Mouse (Mus musculus): Measurements from ENCODE around the gene Hagh. TPM values are rescaled to one million over a fixed set of nuclear protein-coding genes. Genes with fewer than 3 reads are reported as not detected.

The Hagh gene
- polyA plus RNA-seq, 1 experiment from 2014 or later: 104 TPM

DNA sequence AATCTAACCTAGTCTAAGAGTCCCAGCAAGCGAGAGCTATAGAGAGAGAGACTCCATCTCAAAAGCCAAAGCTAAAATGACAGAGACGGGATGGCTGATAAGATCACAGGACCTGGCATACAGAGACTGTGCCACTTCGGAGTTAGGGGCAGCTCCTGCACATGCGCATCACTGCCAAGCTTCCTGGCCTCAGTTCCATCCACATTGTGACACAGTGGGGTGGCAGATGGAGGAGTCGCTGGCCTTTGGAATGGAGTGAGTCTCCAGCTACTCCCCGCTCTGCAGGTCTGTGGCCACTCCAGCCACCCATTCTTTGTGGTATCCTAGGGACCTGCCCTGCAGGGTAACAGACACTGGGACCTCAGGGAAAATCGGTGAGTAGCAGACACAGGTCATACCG, 25.8 kb downstream of the Hagh start, which contains the start of gene Igfals:
Gene Igfals (plus strand): TSS at position 222 of the 400 bp plus-strand sequence.
- ATAC-seq: no peak
- Histone ChIP-seq H3K27me3 (replicated peaks; ENCODE audit: control insufficient read depth, insufficient read depth, low read length) (no peaks in the 10 kb centered on the region), H3K9me3 (ENCODE audit: control insufficient read depth) (no peaks in the 10 kb centered on the region), H3K27ac (ENCODE audit: low read depth, low read length) (no peak within 1 kb of the TSS), H3K4me1 (replicated peaks; ENCODE audit: control insufficient read depth, insufficient read depth, low read length) (no peaks in the 10 kb centered on the region), H3K36me3 (ENCODE audit: control insufficient read depth, insufficient read depth) (peaks cover 58% of the 10 kb centered on the region), H3K4me3 (ENCODE audit: low read depth, low read length) (no peak within 1 kb of the TSS), H3K9ac (ENCODE audit: low read depth, low read length) (no peak within 1 kb of the TSS), H3K4me2 (replicated peaks; ENCODE audit: low read depth) (no peak within 1 kb of the TSS)
- WGBS: 89% methylated on average over 8 of the region's 8 CpGs
- TF ChIP-seq CTCF (IDR thresholded peaks at IDR 0.05; ENCODE audit: low read depth): no peak

DNA sequence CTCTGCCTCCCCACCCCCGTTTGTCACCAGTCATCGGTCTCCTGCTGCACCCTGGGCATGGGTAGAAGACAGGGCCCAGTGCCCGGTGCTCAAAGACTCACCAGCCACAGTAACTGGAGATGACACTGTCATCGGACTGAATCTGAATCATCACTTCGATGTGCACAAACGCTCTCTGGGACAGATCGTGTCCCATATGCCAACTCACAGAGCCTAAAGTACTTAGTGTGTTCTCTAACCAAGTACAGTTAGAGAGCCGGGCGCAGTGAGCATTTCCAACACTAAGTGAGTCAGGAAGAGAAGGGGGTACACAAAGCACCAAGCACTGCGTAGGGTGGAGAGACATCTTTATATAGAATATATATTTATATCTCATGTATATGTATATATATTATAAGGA, 28.0 kb downstream of the Hagh start:
- 93% methylated on average over 10 of the region's 10 CpGs for WGBS
- ATAC-seq: no peak

DNA sequence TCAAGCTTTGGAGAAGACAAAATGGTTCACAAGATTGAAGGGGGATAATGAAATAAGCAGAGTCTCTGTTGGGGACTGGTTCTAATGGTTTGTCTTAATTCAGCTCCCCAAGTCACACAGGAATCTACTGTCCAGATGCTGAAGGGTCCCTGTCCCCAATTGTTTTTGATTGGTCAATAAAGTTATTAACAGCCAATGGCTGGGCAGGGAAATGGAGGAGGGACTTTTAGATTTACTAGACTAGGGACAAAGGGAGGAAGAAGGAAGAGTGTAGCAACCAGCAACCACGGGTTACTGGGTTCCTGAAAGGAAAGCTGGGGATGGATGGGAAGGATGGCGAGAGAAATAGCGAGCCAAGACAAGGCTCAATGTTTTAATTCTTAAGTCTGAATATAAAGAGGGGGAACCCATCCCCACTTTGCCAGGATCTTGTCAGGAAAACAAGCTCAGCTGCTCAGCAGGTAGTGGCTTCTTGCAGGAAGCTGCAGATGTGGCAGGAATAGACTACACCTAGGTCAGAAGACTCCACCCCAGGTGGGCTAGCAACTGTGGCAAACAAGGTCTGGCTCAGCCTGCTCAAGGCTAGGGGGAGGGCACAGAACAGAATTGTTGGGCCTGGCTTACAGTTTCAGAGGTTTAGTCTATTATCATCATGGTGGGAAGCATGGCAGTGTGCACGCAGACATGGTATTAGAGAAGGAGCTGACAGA, 33.9 kb downstream of the Hagh start:
- H3K27ac ChIP-seq (ENCODE audit: low read depth, low read length): no peak overlapping the region
- H3K9ac ChIP-seq (ENCODE audit: low read depth, low read length): no peak overlapping the region
- H3K4me2 ChIP-seq (replicated peaks; ENCODE audit: low read depth): no peak overlapping the region
- WGBS: 59% methylated on average over 4 of the region's 4 CpGs
- H3K27me3 ChIP-seq (replicated peaks; ENCODE audit: control insufficient read depth, insufficient read depth, low read length): no peaks in the 10 kb centered on the region
- H3K9me3 ChIP-seq (ENCODE audit: control insufficient read depth): no peaks in the 10 kb centered on the region
- ATAC-seq: no peak
- no peak overlapping the region for H3K4me3 ChIP-seq (ENCODE audit: low read depth, low read length)
- H3K4me1 ChIP-seq (replicated peaks; ENCODE audit: control insufficient read depth, insufficient read depth, low read length): 0 out of 2 replicates have a peak, but pooled peaks cover 5% of the 10 kb centered on the region
- no peak for TF ChIP-seq CTCF (IDR thresholded peaks at IDR 0.05; ENCODE audit: low read depth)
- no peaks in the 10 kb centered on the region for H3K36me3 ChIP-seq (ENCODE audit: control insufficient read depth, insufficient read depth)

More for the DNA sequence above, 28.0 kb downstream of the Hagh start:
- Histone ChIP-seq H3K36me3 (ENCODE audit: control insufficient read depth, insufficient read depth) (peaks cover 37% of the 10 kb centered on the region), H3K9ac (ENCODE audit: low read depth, low read length) (no peak overlapping the region), H3K4me1 (replicated peaks; ENCODE audit: control insufficient read depth, insufficient read depth, low read length) (no peaks in the 10 kb centered on the region), H3K4me3 (ENCODE audit: low read depth, low read length) (no peak overlapping the region), H3K9me3 (ENCODE audit: control insufficient read depth) (no peaks in the 10 kb centered on the region), H3K27me3 (replicated peaks; ENCODE audit: control insufficient read depth, insufficient read depth, low read length) (no peaks in the 10 kb centered on the region), H3K4me2 (replicated peaks; ENCODE audit: low read depth) (no peak overlapping the region), H3K27ac (ENCODE audit: low read depth, low read length) (no peak overlapping the region)
- no peak for TF ChIP-seq CTCF (IDR thresholded peaks at IDR 0.05; ENCODE audit: low read depth)

DNA sequence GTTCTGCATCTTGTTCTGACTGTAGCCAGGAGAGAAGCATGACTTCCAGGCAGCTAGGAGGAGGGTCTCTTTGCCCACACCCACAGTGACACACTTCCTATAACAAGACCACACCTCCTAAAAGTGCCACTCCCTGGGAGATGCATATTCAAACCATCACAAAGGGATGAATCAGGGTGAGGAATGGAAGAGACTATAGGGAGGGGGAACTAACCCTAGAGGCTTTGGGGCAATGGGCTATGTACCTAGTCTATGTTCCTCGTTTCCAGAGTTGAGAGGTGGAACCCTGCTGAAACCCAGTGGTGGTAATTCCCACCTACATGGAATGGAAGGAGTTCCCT, 34.4 kb downstream of the Hagh start:
- no peaks in the 10 kb centered on the region for H3K9me3 ChIP-seq (ENCODE audit: control insufficient read depth)
- no peak overlapping the region for H3K27ac ChIP-seq (ENCODE audit: low read depth, low read length)
- no peak overlapping the region for H3K9ac ChIP-seq (ENCODE audit: low read depth, low read length)
- no peak for ATAC-seq
- H3K4me3 ChIP-seq (ENCODE audit: low read depth, low read length): no peak overlapping the region
- WGBS: 70% methylated on average over 1 of the region's 1 CpGs
- H3K27me3 ChIP-seq (replicated peaks; ENCODE audit: control insufficient read depth, insufficient read depth, low read length): no peaks in the 10 kb centered on the region
- no peak for TF ChIP-seq CTCF (IDR thresholded peaks at IDR 0.05; ENCODE audit: low read depth)
- no peaks in the 10 kb centered on the region for H3K36me3 ChIP-seq (ENCODE audit: control insufficient read depth, insufficient read depth)
- H3K4me2 ChIP-seq (replicated peaks; ENCODE audit: low read depth): no peak overlapping the region
- H3K4me1 ChIP-seq (replicated peaks; ENCODE audit: control insufficient read depth, insufficient read depth, low read length): 0 out of 2 replicates have a peak, but pooled peaks cover 5% of the 10 kb centered on the region

DNA sequence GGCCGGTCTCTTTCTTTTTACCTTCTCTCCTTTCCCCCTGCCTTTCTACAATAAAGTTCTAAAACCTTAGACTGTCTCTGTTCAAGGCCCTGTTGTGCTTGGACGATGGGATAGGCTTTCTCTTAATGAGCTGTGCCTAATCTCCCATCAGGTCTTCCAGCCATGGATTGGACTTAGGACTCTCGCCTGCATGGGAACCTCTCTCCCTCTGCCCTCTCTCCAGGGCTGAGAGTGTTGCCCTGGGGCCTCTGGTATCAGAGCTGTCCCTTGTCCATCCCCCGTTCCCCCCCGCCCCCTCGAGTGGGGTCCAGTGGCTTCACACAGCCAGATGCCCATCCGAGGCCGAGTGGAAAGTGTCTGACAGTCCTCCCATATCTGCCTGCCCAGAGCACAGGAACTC, 35.0 kb downstream of the Hagh start:
- WGBS: 56% methylated on average over 8 of the region's 8 CpGs
- Histone ChIP-seq H3K4me3 (ENCODE audit: low read depth, low read length) (no peak overlapping the region), H3K27ac (ENCODE audit: low read depth, low read length) (peak overlapping the region; percentile 15; the same call in 1 of the 2 replicates), H3K36me3 (ENCODE audit: control insufficient read depth, insufficient read depth) (no peaks in the 10 kb centered on the region), H3K4me2 (replicated peaks; ENCODE audit: low read depth) (0 out of 2 replicates have a peak overlapping the region, but pooled peaks have one; percentile 13), H3K4me1 (replicated peaks; ENCODE audit: control insufficient read depth, insufficient read depth, low read length) (0 out of 2 replicates have a peak, but pooled peaks cover 5% of the 10 kb centered on the region), H3K27me3 (replicated peaks; ENCODE audit: control insufficient read depth, insufficient read depth, low read length) (no peaks in the 10 kb centered on the region), H3K9ac (ENCODE audit: low read depth, low read length) (no peak overlapping the region), H3K9me3 (ENCODE audit: control insufficient read depth) (no peaks in the 10 kb centered on the region)
- TF ChIP-seq CTCF (IDR thresholded peaks at IDR 0.05; ENCODE audit: low read depth): no peak
- ATAC-seq: no peak

DNA sequence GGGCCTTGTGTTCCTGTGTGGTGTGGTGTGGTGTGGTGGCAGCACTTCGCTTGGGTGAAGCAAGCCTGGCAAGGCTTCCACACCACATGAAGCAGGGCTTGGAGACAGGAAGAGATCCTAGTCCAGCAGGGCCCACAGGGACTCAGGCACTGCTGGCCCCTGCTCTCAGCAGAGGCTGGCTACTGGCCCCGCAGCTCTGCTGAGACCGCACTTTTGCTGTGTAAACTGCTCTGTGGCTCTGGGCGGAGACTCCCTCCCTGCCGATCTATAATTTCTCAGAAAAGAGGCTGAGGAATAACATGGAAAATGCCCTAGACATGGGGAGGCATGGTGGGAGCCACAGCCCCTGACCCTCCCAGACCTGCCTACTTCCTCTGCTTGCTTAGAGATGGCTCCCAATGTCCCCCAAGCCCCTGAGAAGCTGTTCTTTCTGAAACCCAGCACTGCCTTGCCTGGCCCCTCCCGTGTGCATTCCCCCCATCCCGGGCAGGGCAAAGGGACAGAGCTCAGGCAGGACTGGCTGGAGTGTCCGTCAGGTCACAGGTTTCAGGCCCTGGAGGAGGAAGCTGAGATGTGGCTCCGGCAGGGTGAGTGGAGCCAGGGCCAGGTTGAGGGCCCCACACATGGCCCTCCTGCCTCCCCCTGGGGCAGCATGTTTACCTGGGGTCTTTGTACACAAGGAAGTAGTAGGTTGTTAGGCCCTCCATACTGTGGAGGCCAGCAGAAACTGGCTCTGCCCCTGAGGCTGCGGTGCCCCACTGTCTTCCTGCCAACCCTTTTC, 37.6 kb downstream of the Hagh start:
- H3K27me3 ChIP-seq (replicated peaks; ENCODE audit: control insufficient read depth, insufficient read depth, low read length): no peaks in the 10 kb centered on the region
- peak overlapping the region; percentile 9; the same call in 1 of the 2 replicates for H3K4me3 ChIP-seq (ENCODE audit: low read depth, low read length)
- 0 out of 2 replicates have a peak, but pooled peaks cover 5% of the 10 kb centered on the region for H3K4me1 ChIP-seq (replicated peaks; ENCODE audit: control insufficient read depth, insufficient read depth, low read length)
- no peak for TF ChIP-seq CTCF (IDR thresholded peaks at IDR 0.05; ENCODE audit: low read depth)
- peak overlapping the region; percentile 94 for H3K27ac ChIP-seq (ENCODE audit: low read depth, low read length)
- no peaks in the 10 kb centered on the region for H3K9me3 ChIP-seq (ENCODE audit: control insufficient read depth)
- peak overlapping the region; percentile 54 for H3K4me2 ChIP-seq (replicated peaks; ENCODE audit: low read depth)
- peak; percentile 75 for ATAC-seq
- peaks cover 5% of the 10 kb centered on the region for H3K36me3 ChIP-seq (ENCODE audit: control insufficient read depth, insufficient read depth)
- peak overlapping the region; percentile 40 for H3K9ac ChIP-seq (ENCODE audit: low read depth, low read length)
- WGBS: 31% methylated on average over 10 of the region's 10 CpGs
